Mouse (Mus musculus) intestine, embryonic 16.5 days (tissue): Measurements from ENCODE around the gene Tomm70a. TPM values are rescaled to one million over a fixed set of nuclear protein-coding genes. Genes with fewer than 3 reads are reported as not detected.
"Not testable (repeated sequence)": the region's sequence is repeated elsewhere in the genome, so short reads cannot be mapped to it uniquely, and the experiment has no call there.

Source experiments
- ATAC-seq: fragments of 200-750 bp; cut with Nextera tagmentation; 2 replicates; pipeline ENCODE4 v1.8.0; 2017; ENCODE audit warnings: moderate TSS enrichment, moderate library complexity
- H3K27ac ChIP-seq: fragments of 300-500 bp; sonication (generic); 2 replicates; pipeline ENCODE4 v1.5.1; 2014; ENCODE audit warnings: mild to moderate bottlenecking, low read length
- H3K27me3 ChIP-seq: fragments of 300-500 bp; sonication (generic); replicated peaks from 2 replicates; pipeline ENCODE4 v1.6.1; 2014; ENCODE audit warnings: low read length, control low read depth, mixed read lengths; ENCODE audit not compliant: control insufficient read depth, insufficient read depth
- H3K36me3 ChIP-seq: fragments of 300-500 bp; sonication (generic); 2 replicates; pipeline ENCODE4 v1.6.1; 2014; ENCODE audit warnings: low read length, control low read depth; ENCODE audit not compliant: control insufficient read depth, insufficient read depth
- H3K4me1 ChIP-seq: fragments of 300-500 bp; sonication (generic); 2 replicates; pipeline ENCODE4 v1.6.1; 2014; ENCODE audit warnings: low read length, control low read depth, mixed read lengths; ENCODE audit not compliant: control insufficient read depth, insufficient read depth
- H3K4me2 ChIP-seq: fragments of 300-500 bp; sonication (generic); 2 replicates; pipeline ENCODE4 v1.6.1; 2014; ENCODE audit warnings: low read depth, low read length, control low read depth
- H3K4me3 ChIP-seq: fragments of 300-500 bp; sonication (generic); 2 replicates; pipeline ENCODE4 v1.5.1; 2014; ENCODE audit warnings: mild to moderate bottlenecking, low read length
- H3K9ac ChIP-seq: fragments of 300-500 bp; sonication (generic); 2 replicates; pipeline ENCODE4 v1.6.1; 2014; ENCODE audit warnings: low read depth, low read length
- H3K9me3 ChIP-seq: fragments of 300-500 bp; sonication (generic); 2 replicates; pipeline ENCODE4 v1.6.1; 2016; ENCODE audit warnings: low read length, control low read depth; ENCODE audit not compliant: control insufficient read depth
- WGBS: fragments of 180-500 bp; shearing (Covaris S2); extraction: QIAGEN DNeasy Blood & Tissue Kit; methylation state at CpG from one replicate; pipeline ENCODE4 v1.1.7; 2014; 5-methylcytosine and 5-hydroxymethylcytosine counted together
- polyA plus RNA-seq: library from polyadenylated mRNA; unstranded; fragments of >200 nt; fragmentation: Nextera tagmentation; extraction: Ambion mirVana; gene quantifications from 2 replicates; pipeline ENCODE4 v1.2.1, GENCODE M21; 2015

Gene Tomm70a
- polyA plus RNA-seq, 1 experiment from 2014 or later, result 39.2 TPM

DNA sequence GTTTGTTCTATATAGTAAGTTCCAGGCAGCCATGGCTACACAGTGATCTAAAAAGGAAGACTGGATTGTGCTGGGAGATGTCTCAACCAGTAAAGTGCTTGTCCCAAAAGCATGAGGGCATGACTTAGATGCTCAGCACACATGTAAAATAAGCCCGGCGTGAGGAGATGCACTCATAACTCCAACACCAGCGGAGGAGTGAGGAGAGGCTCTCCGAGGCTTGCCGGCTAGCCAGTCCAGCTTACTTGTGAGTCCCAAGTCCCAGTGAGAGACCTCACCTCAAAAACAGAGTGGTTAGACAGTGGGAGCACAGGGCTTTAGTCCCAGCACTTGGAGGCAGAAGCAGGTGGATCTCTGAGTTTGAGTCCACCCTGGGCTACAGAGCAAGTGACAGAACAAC, 43.7 kb downstream of the Tomm70a start:
- Histone ChIP-seq H3K9me3 (no peaks in the 10 kb centered on the region), H3K27me3 (no peaks in the 10 kb centered on the region), H3K36me3 (peaks cover 3% of the 10 kb centered on the region; the same call in 1 of the 2 replicates), H3K4me3 (no peak overlapping the region), H3K9ac (no peak overlapping the region; the same call in 1 of the 2 replicates), H3K27ac (no peak overlapping the region), H3K4me2 (no peak overlapping the region), H3K4me1 (peaks cover 8% of the 10 kb centered on the region)
- no peak for ATAC-seq
- WGBS, result 96% methylated on average over 5 of the region's 5 CpGs

GRCm38 (mm10) chr16:57166086-57166485, 44.6 kb downstream of the Tomm70a start:
- ATAC-seq, result no peak
- Histone ChIP-seq H3K9me3 (no peaks in the 10 kb centered on the region), H3K4me2 (peak overlapping the region; percentile 75), H3K36me3 (peaks cover 2% of the 10 kb centered on the region; the same call in 1 of the 2 replicates), H3K27ac (no peak overlapping the region), H3K27me3 (no peaks in the 10 kb centered on the region), H3K9ac (no peak overlapping the region), H3K4me1 (peaks cover 8% of the 10 kb centered on the region), H3K4me3 (peak overlapping the region; percentile 99; the same call in 1 of the 2 replicates)
- 78% methylated on average over 6 of the region's 6 CpGs for WGBS

DNA sequence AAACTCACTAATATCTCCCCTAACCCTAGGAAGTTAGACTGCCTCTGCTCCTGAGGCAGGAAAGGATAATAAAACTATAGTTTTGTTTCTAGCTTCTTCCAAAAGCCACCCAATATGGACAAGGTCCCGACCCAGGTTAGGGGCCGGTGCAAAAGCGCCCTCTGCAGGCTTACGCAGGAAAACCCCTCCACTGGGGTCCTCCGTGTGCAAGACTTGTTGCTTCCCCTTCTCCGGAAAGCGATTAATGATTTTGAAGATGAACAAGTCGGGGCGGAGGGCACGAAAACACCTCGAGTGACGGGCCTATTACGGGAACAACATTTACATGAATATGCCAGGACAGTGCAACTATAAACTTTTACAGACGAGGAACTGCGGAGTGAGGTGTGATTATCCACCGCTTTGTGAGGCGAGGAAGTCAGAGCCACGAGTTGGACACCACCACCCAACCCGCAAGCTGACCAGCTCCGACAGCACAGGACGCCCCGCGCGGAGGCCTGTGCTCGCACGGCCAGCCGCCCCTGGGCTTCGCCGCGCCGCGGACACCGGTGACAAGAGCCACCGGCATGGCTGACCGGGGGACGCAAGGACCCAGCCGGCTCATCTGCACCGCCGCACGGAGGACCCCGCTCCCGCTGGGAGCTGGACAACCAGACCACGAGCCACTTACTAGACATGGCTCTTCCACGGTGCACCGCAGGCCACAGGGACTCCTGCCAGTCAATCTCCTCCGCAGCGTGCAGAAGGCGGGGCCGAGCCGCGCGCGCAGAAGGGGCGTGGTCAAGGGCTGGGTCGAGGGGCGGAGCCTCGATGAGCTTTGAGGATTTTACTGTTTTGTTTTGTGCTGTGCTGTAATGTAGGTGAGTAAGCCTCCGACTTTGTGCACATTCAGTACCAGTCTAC, 45.4 kb downstream of the Tomm70a start, which contains the start of gene Nit2:
Gene Nit2 (minus strand): TSS at position 731 of the 903 bp plus-strand sequence.
- Histone ChIP-seq H3K9me3 (no peaks in the 10 kb centered on the region), H3K36me3 (peaks cover 5% of the 10 kb centered on the region; the same call in 1 of the 2 replicates), H3K27me3 (no peaks in the 10 kb centered on the region), H3K27ac (peak within 1 kb of the TSS; percentile 92), H3K9ac (peak within 1 kb of the TSS; percentile 96), H3K4me1 (peaks cover 8% of the 10 kb centered on the region), H3K4me3 (peak within 1 kb of the TSS; percentile 99), H3K4me2 (peak within 1 kb of the TSS; percentile 75)
- WGBS, result under 1% methylated on average over 58 of the region's 58 CpGs
- ATAC-seq, result peak; percentile 98

- no peaks in the 10 kb centered on the region for H3K27me3 ChIP-seq
- peaks cover 8% of the 10 kb centered on the region for H3K4me1 ChIP-seq
- 15% methylated on average over 5 of the region's 5 CpGs for WGBS
- peak overlapping the region; percentile 24; the same call in 1 of the 2 replicates for H3K9ac ChIP-seq
- ATAC-seq, result peak; percentile 31
- peak overlapping the region; percentile 52 for H3K27ac ChIP-seq
- peaks cover 5% of the 10 kb centered on the region; the same call in 1 of the 2 replicates for H3K36me3 ChIP-seq
- peak overlapping the region; percentile 75 for H3K4me2 ChIP-seq
- H3K4me3 ChIP-seq, result peak overlapping the region; percentile 99
- no peaks in the 10 kb centered on the region for H3K9me3 ChIP-seq
These were observed 46.0 kb downstream of the Tomm70a start for GRCm38 (mm10) chr16:57167514-57167912.

GRCm38 (mm10) chr16:57168236-57168635, 46.7 kb downstream of the Tomm70a start:
- ATAC-seq, result no peak
- no peaks in the 10 kb centered on the region for H3K27me3 ChIP-seq
- WGBS, result 68% methylated on average over 4 of the region's 4 CpGs
- H3K9ac ChIP-seq, result no peak overlapping the region
- H3K36me3 ChIP-seq, result peaks cover 5% of the 10 kb centered on the region; the same call in 1 of the 2 replicates
- H3K9me3 ChIP-seq, result no peaks in the 10 kb centered on the region
- peaks cover 8% of the 10 kb centered on the region for H3K4me1 ChIP-seq
- no peak overlapping the region for H3K4me3 ChIP-seq
- H3K27ac ChIP-seq, result no peak overlapping the region
- H3K4me2 ChIP-seq, result no peak overlapping the region

DNA sequence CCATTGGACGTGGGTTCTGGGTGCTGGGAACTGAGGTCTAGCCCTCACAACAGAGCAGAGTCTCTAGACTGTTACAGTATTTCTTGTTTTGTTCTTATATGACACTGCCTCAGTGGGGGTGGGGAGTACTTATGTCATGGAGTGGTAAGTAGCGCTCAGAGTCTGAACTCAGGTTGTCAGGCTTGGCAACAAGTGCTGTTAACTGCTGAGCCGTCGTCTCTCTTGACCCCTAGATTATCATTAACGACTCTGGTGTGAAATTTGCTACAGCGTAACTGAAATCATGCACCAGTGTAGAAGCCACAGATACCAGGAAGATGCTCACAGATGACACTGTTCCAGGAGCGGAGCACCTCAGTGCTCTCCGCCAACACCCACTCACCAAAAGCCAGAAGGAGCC, 49.7 kb downstream of the Tomm70a start:
- Histone ChIP-seq H3K27me3 (no peaks in the 10 kb centered on the region), H3K36me3 (peaks cover 6% of the 10 kb centered on the region; the same call in 1 of the 2 replicates), H3K9ac (no peak overlapping the region), H3K4me2 (no peak overlapping the region), H3K9me3 (no peaks in the 10 kb centered on the region), H3K4me3 (no peak overlapping the region), H3K27ac (no peak overlapping the region), H3K4me1 (peaks cover 4% of the 10 kb centered on the region)
- no peak for ATAC-seq
- 92% methylated on average over 8 of the region's 8 CpGs for WGBS

GRCm38 (mm10) chr16:57171570-57171969, 50.1 kb downstream of the Tomm70a start:
- Histone ChIP-seq H3K4me2 (no peak overlapping the region), H3K4me3 (no peak overlapping the region), H3K36me3 (peaks cover 8% of the 10 kb centered on the region; the same call in 1 of the 2 replicates), H3K4me1 (peaks cover 4% of the 10 kb centered on the region), H3K9me3 (no peaks in the 10 kb centered on the region), H3K27me3 (no peaks in the 10 kb centered on the region), H3K9ac (no peak overlapping the region), H3K27ac (no peak overlapping the region)
- 87% methylated on average over 6 of the region's 6 CpGs for WGBS
- no peak for ATAC-seq

DNA sequence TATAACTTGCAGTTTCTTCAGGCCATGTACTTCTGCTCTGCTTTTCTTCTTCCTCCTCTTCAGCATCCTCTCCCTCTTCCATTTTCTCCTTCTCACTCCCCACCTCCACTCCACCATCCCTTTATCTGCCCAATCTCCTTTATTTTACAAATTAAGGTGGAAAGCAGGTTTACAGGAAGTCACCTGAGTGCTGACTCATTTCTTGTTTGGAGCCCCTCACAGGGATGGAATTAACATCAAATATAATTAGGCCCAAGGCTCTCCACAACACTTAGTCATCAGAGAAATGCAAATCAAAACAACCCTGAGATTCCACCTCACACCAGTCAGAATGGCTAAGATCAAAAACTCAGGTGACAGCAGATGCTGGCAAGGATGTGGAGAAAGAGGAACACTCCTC, 53.0 kb downstream of the Tomm70a start:
- H3K4me2 ChIP-seq, H3K36me3 ChIP-seq, H3K9me3 ChIP-seq, H3K27me3 ChIP-seq, H3K9ac ChIP-seq, H3K27ac ChIP-seq, ATAC-seq, H3K4me3 ChIP-seq, H3K4me1 ChIP-seq: not testable (repeated sequence)

GRCm38 (mm10) chr16:57175751-57176150, 54.2 kb downstream of the Tomm70a start:
- Histone ChIP-seq H3K36me3 (peaks cover 12% of the 10 kb centered on the region; the same call in 1 of the 2 replicates), H3K9me3 (no peaks in the 10 kb centered on the region)

More at GRCm38 (mm10) chr16:57175751-57176150, 54.2 kb downstream of the Tomm70a start:
- Histone ChIP-seq H3K27ac (no peak overlapping the region), H3K4me3 (no peak overlapping the region), H3K4me1 (no peaks in the 10 kb centered on the region), H3K27me3 (no peaks in the 10 kb centered on the region), H3K4me2 (no peak overlapping the region), H3K9ac (no peak overlapping the region)
- WGBS, result 83% methylated on average over 2 of the region's 2 CpGs
- no peak for ATAC-seq
